Mouse (Mus musculus): ENCODE data around the gene Traf6. TPM values are rescaled to one million over a fixed set of nuclear protein-coding genes. Genes with fewer than 3 reads are reported as not detected.

Gene Traf6
- polyA plus RNA-seq, 1 experiment from 2014 or later, result 9.7 TPM

- Histone ChIP-seq H3K9me3 (ENCODE audit: control insufficient read depth, low read length) (no peaks in the 10 kb centered on the region), H3K36me3 (ENCODE audit: control insufficient read depth, insufficient read depth) (no peaks in the 10 kb centered on the region), H3K4me2 (ENCODE audit: low read length) (peak overlapping the region; percentile 60), H3K4me1 (replicated peaks; ENCODE audit: control insufficient read depth, insufficient read depth, low read length) (peaks cover 6% of the 10 kb centered on the region; the same call in 1 of the 2 replicates), H3K27me3 (replicated peaks; ENCODE audit: control insufficient read depth, insufficient read depth, low read length) (peaks cover 5% of the 10 kb centered on the region; the same call in 1 of the 2 replicates), H3K9ac (replicated peaks; ENCODE audit: low read depth, low read length) (peak overlapping the region; percentile 40), H3K27ac (ENCODE audit: low read length) (no peak overlapping the region), H3K4me3 (replicated peaks; ENCODE audit: low read length) (peak overlapping the region; percentile 33)
- peak; percentile 87 for ATAC-seq
- WGBS, result 18% methylated on average over 14 of the region's 14 CpGs
These were observed 25.2 kb upstream of the Traf6 start for GRCm38 (mm10) chr2:101652921-101653597.

- H3K27me3 ChIP-seq (replicated peaks; ENCODE audit: control insufficient read depth, insufficient read depth, low read length), result peaks cover 2% of the 10 kb centered on the region; the same call in 1 of the 2 replicates
- H3K27ac ChIP-seq (ENCODE audit: low read length), result no peak overlapping the region
- no peaks in the 10 kb centered on the region for H3K9me3 ChIP-seq (ENCODE audit: control insufficient read depth, low read length)
- WGBS, result 73% methylated on average over 2 of the region's 2 CpGs
- H3K4me1 ChIP-seq (replicated peaks; ENCODE audit: control insufficient read depth, insufficient read depth, low read length), result 0 out of 2 replicates have a peak, but pooled peaks cover 3% of the 10 kb centered on the region
- H3K36me3 ChIP-seq (ENCODE audit: control insufficient read depth, insufficient read depth), result no peaks in the 10 kb centered on the region
- no peak overlapping the region for H3K4me2 ChIP-seq (ENCODE audit: low read length)
- H3K9ac ChIP-seq (replicated peaks; ENCODE audit: low read depth, low read length), result no peak overlapping the region
- ATAC-seq, result no peak
- no peak overlapping the region for H3K4me3 ChIP-seq (replicated peaks; ENCODE audit: low read length)
These were observed 17.7 kb upstream of the Traf6 start for GRCm38 (mm10) chr2:101660536-101660935.

- no peak overlapping the region for H3K4me2 ChIP-seq (ENCODE audit: low read length)
- H3K9ac ChIP-seq (replicated peaks; ENCODE audit: low read depth, low read length), result no peak overlapping the region
- 0 out of 2 replicates have a peak, but pooled peaks cover 5% of the 10 kb centered on the region for H3K4me1 ChIP-seq (replicated peaks; ENCODE audit: control insufficient read depth, insufficient read depth, low read length)
- ATAC-seq, result peak; percentile 86
- H3K4me3 ChIP-seq (replicated peaks; ENCODE audit: low read length), result no peak overlapping the region
- no peaks in the 10 kb centered on the region for H3K9me3 ChIP-seq (ENCODE audit: control insufficient read depth, low read length)
- H3K36me3 ChIP-seq (ENCODE audit: control insufficient read depth, insufficient read depth), result no peaks in the 10 kb centered on the region
- WGBS, result 15% methylated on average over 9 of the region's 9 CpGs
- no peak overlapping the region for H3K27ac ChIP-seq (ENCODE audit: low read length)
- peaks cover 2% of the 10 kb centered on the region; the same call in 1 of the 2 replicates for H3K27me3 ChIP-seq (replicated peaks; ENCODE audit: control insufficient read depth, insufficient read depth, low read length)
These were observed 13.0 kb upstream of the Traf6 start for GRCm38 (mm10) chr2:101665058-101665702.

- no peak overlapping the region for H3K4me3 ChIP-seq (replicated peaks; ENCODE audit: low read length)
- ATAC-seq, result peak; percentile 81
- no peak overlapping the region for H3K27ac ChIP-seq (ENCODE audit: low read length)
- no peaks in the 10 kb centered on the region for H3K36me3 ChIP-seq (ENCODE audit: control insufficient read depth, insufficient read depth)
- H3K9ac ChIP-seq (replicated peaks; ENCODE audit: low read depth, low read length), result no peak overlapping the region
- H3K4me2 ChIP-seq (ENCODE audit: low read length), result no peak overlapping the region
- H3K4me1 ChIP-seq (replicated peaks; ENCODE audit: control insufficient read depth, insufficient read depth, low read length), result 0 out of 2 replicates have a peak, but pooled peaks cover 5% of the 10 kb centered on the region
- WGBS, result 55% methylated on average over 3 of the region's 3 CpGs
- peaks cover 2% of the 10 kb centered on the region; the same call in 1 of the 2 replicates for H3K27me3 ChIP-seq (replicated peaks; ENCODE audit: control insufficient read depth, insufficient read depth, low read length)
- no peaks in the 10 kb centered on the region for H3K9me3 ChIP-seq (ENCODE audit: control insufficient read depth, low read length)
These were observed 12.5 kb upstream of the Traf6 start for GRCm38 (mm10) chr2:101665703-101666092.

GRCm38 (mm10) chr2:101668751-101669150 is 9.5 kb upstream of the Traf6 start:
- WGBS, result 92% methylated on average over 3 of the region's 3 CpGs

GRCm38 (mm10) chr2:101673547-101673946 is 4.7 kb upstream of the Traf6 start:
- no peak for ATAC-seq
- Histone ChIP-seq H3K27ac (ENCODE audit: low read length) (no peak overlapping the region), H3K9me3 (ENCODE audit: control insufficient read depth, low read length) (no peaks in the 10 kb centered on the region), H3K4me3 (replicated peaks; ENCODE audit: low read length) (no peak overlapping the region), H3K9ac (replicated peaks; ENCODE audit: low read depth, low read length) (no peak overlapping the region), H3K36me3 (ENCODE audit: control insufficient read depth, insufficient read depth) (no peaks in the 10 kb centered on the region), H3K4me2 (ENCODE audit: low read length) (no peak overlapping the region), H3K27me3 (replicated peaks; ENCODE audit: control insufficient read depth, insufficient read depth, low read length) (no peaks in the 10 kb centered on the region; the same call in 1 of the 2 replicates), H3K4me1 (replicated peaks; ENCODE audit: control insufficient read depth, insufficient read depth, low read length) (peaks cover 2% of the 10 kb centered on the region)
- 71% methylated on average over 3 of the region's 3 CpGs for WGBS

More at GRCm38 (mm10) chr2:101668751-101669150, 9.5 kb upstream of the Traf6 start:
- Histone ChIP-seq H3K27me3 (replicated peaks; ENCODE audit: control insufficient read depth, insufficient read depth, low read length) (no peaks in the 10 kb centered on the region), H3K4me1 (replicated peaks; ENCODE audit: control insufficient read depth, insufficient read depth, low read length) (0 out of 2 replicates have a peak, but pooled peaks cover 5% of the 10 kb centered on the region), H3K4me3 (replicated peaks; ENCODE audit: low read length) (no peak overlapping the region), H3K27ac (ENCODE audit: low read length) (no peak overlapping the region), H3K4me2 (ENCODE audit: low read length) (no peak overlapping the region), H3K9me3 (ENCODE audit: control insufficient read depth, low read length) (no peaks in the 10 kb centered on the region), H3K9ac (replicated peaks; ENCODE audit: low read depth, low read length) (no peak overlapping the region), H3K36me3 (ENCODE audit: control insufficient read depth, insufficient read depth) (no peaks in the 10 kb centered on the region)
- ATAC-seq, result no peak

GRCm38 (mm10) chr2:101679164-101679784 is 1.0 kb downstream of the Traf6 start:
- Histone ChIP-seq H3K27ac (ENCODE audit: low read length) (no peak overlapping the region), H3K27me3 (replicated peaks; ENCODE audit: control insufficient read depth, insufficient read depth, low read length) (no peaks in the 10 kb centered on the region; the same call in 1 of the 2 replicates), H3K9me3 (ENCODE audit: control insufficient read depth, low read length) (no peaks in the 10 kb centered on the region), H3K36me3 (ENCODE audit: control insufficient read depth, insufficient read depth) (no peaks in the 10 kb centered on the region), H3K4me1 (replicated peaks; ENCODE audit: control insufficient read depth, insufficient read depth, low read length) (peaks cover 16% of the 10 kb centered on the region), H3K9ac (replicated peaks; ENCODE audit: low read depth, low read length) (peak overlapping the region; percentile 51), H3K4me2 (ENCODE audit: low read length) (peak overlapping the region; percentile 78), H3K4me3 (replicated peaks; ENCODE audit: low read length) (peak overlapping the region; percentile 80)
- ATAC-seq, result no peak
- 2% methylated on average over 15 of the region's 15 CpGs for WGBS

- Histone ChIP-seq H3K4me3 (replicated peaks; ENCODE audit: low read length) (no peak overlapping the region), H3K4me2 (ENCODE audit: low read length) (no peak overlapping the region), H3K27me3 (replicated peaks; ENCODE audit: control insufficient read depth, insufficient read depth, low read length) (no peaks in the 10 kb centered on the region), H3K27ac (ENCODE audit: low read length) (no peak overlapping the region), H3K9me3 (ENCODE audit: control insufficient read depth, low read length) (no peaks in the 10 kb centered on the region), H3K9ac (replicated peaks; ENCODE audit: low read depth, low read length) (no peak overlapping the region), H3K36me3 (ENCODE audit: control insufficient read depth, insufficient read depth) (peaks cover 6% of the 10 kb centered on the region; the same call in 1 of the 2 replicates), H3K4me1 (replicated peaks; ENCODE audit: control insufficient read depth, insufficient read depth, low read length) (peaks cover 10% of the 10 kb centered on the region)
- 77% methylated on average over 12 of the region's 12 CpGs for WGBS
- ATAC-seq, result no peak
These were observed 6.2 kb downstream of the Traf6 start for GRCm38 (mm10) chr2:101684421-101684820.

GRCm38 (mm10) chr2:101688011-101688410 is 9.8 kb downstream of the Traf6 start:
- ATAC-seq, result no peak
- H3K4me2 ChIP-seq (ENCODE audit: low read length), result no peak overlapping the region
- H3K27me3 ChIP-seq (replicated peaks; ENCODE audit: control insufficient read depth, insufficient read depth, low read length), result no peaks in the 10 kb centered on the region
- no peaks in the 10 kb centered on the region for H3K9me3 ChIP-seq (ENCODE audit: control insufficient read depth, low read length)
- no peak overlapping the region for H3K4me3 ChIP-seq (replicated peaks; ENCODE audit: low read length)
- H3K27ac ChIP-seq (ENCODE audit: low read length), result no peak overlapping the region
- no peak overlapping the region for H3K9ac ChIP-seq (replicated peaks; ENCODE audit: low read depth, low read length)
- 75% methylated on average over 5 of the region's 5 CpGs for WGBS
- peaks cover 16% of the 10 kb centered on the region for H3K36me3 ChIP-seq (ENCODE audit: control insufficient read depth, insufficient read depth)
- H3K4me1 ChIP-seq (replicated peaks; ENCODE audit: control insufficient read depth, insufficient read depth, low read length), result no peaks in the 10 kb centered on the region

Measured in forebrain, embryonic 16.5 days (tissue).